Mouse (Mus musculus): ENCODE measurements around the gene Gpr27.
A peak's percentile ranks its signal among the peaks of the same experiment; 100 is the strongest.

The Gpr27 gene

DNA sequence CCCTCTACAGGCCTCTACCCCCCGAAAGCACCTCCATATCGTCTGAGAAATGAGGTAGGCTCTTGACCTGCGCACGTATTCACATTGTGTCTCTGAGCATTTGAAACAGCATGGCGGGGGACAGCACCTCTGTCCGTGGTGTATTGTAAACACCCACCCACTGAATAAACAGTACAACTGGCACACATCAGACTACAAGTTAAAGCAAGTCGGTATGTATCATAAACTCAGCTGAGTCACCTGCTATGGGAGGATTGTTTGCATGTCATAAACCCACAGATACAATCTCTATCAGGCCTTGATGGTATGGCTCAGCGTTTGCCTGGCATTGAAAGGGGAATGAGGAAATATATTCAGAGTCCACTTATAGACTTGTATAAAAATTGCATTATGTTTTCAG, 15.2 kb upstream of the Gpr27 start:
- DNase-seq (ENCODE audit: low spot score), result no peak

DNA sequence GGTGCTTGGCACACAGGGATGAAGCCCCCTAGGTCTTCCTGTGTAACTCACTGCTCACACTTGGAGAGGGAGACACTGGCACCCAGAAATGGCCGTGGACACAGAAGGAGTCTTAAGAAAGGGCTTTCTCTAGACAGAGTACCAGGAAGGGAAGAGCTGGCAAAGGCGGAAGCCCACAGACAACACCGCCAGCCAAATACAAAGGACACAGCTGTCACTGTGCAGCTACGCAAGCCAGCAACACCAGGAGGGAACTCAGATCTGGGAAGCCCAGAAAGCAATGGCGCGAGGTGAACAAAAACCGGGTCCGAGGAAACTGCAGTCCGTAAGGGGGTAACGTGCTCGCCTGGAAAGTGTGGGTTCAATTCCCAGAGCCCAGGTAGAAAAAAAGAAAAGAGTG, 14.4 kb upstream of the Gpr27 start:
- DNase-seq (ENCODE audit: low spot score), result no peak

DNA sequence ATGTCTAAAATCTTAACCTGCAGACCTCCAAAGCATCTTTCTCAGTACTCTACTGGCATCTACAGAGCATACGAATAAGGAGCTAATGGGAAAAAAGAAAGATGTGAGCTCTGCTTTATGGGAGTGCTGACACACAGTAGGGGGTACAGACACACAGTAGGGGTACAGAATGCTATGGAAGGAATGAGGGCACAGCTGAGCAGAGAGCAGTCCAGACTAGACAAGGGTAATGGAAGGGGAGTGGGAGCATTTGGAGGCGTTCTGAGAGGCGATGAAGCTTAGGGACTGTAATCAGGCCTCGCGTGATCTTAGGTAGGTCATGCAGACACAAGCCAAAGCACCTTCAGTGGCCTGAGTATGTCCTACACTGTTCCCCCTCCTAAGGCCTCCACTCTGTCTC, 8.5 kb upstream of the Gpr27 start:
- DNase-seq (ENCODE audit: low spot score), result no peak

DNA sequence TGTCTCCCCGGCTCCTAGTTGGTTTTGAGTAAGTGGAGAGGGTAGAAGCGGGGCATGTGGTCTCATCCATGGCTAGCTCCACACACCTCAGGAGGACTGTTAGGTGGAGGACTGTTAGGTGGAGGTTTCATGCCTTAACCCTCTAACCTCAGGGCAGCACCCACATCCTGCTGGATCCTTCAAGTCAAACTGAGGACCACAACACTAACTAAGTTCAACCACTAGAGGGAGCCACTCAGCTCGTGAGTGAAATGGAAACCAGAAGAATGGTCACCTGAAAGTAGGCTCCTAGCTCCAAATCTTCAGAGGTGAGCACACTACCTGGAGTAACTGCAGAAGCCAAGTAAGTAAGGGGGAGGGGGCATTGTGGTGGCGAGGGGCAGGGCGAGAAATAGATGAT, 7.6 kb upstream of the Gpr27 start:
- DNase-seq (ENCODE audit: low spot score), result no peak

DNA sequence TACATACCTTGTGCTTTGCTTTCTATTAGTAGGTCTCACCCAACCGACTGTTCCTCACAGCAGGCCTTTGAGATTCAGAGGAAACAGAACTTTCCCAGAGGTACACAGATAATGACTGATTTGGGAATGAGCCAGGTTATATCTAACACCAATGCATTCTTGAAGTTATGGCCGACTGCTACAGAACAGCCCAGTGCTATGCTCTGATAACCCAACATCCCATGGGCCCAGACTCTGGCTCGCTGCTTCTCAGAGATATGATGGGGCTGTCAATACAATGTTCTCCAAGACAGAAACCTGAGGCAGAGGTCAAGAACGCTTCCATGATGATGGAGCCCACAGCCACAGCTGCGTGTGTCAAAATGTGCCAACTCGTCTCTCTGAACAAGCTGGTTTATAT, 4.0 kb upstream of the Gpr27 start:
- no peak for DNase-seq (ENCODE audit: low spot score)

DNA sequence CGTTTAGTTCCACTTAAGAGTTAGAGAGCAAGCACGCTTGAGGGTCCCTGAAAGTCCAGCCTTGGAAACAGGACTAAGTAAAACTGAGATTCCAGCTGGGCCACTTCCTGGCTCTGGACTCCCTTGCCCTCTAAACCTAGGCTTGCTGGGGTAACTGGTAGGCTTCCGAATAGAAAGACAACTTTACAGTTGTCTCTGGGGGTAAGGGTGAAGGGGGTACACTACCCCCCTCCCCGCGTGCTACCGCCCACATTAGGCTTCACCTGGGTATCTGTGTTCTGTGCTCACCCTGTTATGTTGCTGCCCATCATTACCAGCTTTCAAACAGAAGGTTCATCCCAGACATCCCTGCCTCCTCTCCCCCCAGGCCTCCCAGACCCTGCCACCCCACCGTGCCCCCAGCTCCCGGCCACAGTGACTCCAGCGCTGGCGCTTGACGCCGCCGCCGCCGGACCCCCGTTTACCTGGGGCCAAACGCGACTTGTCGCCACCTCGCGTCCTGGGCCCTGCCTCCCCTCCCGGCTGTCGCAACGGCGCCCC, 743 bp upstream of the Gpr27 start:
- DNase-seq (ENCODE audit: low spot score), result no peak

DNA sequence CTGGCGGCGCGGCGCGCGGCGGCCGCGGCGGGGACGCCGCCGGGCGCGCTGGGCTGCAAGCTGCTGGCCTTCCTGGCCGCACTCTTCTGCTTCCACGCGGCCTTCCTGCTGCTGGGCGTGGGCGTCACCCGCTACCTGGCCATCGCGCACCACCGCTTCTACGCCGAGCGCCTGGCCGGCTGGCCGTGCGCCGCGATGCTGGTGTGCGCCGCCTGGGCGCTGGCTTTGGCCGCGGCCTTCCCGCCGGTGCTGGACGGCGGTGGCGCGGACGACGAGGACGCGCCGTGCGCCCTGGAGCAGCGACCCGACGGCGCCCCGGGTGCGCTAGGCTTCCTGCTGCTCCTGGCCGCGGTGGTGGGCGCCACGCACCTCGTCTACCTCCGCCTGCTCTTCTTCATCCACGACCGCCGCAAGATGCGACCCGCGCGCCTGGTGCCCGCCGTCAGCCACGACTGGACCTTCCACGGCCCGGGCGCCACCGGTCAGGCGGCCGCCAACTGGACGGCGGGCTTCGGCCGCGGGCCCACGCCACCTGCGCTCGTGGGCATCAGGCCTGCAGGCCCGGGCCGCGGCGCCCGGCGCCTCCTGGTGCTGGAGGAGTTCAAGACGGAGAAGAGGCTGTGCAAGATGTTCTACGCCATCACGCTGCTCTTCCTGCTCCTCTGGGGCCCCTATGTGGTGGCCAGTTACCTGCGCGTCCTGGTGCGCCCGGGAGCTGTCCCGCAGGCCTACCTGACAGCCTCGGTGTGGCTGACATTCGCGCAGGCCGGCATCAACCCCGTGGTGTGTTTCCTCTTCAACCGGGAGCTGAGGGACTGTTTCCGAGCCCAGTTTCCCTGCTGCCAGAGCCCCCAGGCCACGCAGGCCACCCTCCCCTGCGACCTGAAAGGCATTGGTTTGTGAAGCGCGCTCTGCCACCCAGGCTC, 700 bp downstream of the Gpr27 start:
- DNase-seq (ENCODE audit: low spot score), result peak; percentile 14

DNA sequence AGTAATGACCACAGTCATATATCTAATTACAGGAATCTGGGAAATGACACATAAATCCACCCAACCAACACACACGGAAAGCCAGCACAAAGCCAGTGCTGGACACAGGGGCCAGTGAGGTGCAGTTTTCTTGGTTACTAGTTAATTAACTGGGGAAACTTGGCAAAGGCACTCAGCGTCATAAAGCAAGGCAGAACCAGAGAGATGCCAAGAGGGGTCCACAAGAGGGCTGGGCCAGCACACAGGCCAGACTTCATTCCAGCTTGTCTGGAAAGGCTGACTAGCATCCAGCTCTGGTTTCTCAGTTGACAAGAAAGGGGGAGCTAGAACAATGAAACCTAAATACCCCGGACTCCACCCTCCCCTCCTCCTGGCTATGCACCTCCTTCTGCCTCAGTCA, 8.0 kb downstream of the Gpr27 start:
- DNase-seq (ENCODE audit: low spot score), result no peak

DNA sequence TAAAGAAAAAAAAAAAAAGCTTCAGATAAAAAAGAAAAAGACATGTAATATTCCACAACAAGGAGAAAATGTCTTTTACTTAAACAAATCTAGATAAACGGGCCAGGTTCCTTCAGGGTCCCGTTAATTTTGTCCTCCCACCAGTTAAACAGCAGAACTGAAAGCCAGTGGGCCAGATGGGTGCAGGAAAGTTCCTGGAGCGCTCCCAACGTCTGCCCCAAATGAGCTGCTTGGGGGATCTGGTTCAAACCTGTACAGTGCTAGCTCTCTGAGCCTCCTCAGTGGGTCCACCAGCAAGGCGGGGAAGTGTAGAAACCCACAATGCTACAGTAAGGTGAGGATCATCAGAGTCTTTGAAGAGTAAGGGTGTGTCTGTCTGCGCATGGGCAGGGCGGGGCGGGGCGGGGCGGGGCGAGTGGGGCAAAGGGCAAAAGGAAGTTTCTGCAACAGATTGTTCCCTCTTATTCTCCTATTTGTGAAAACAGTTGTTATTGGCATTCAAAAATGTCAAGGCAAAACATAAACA, 19.2 kb downstream of the Gpr27 start:
- DNase-seq (ENCODE audit: low spot score), result no peak

DNA sequence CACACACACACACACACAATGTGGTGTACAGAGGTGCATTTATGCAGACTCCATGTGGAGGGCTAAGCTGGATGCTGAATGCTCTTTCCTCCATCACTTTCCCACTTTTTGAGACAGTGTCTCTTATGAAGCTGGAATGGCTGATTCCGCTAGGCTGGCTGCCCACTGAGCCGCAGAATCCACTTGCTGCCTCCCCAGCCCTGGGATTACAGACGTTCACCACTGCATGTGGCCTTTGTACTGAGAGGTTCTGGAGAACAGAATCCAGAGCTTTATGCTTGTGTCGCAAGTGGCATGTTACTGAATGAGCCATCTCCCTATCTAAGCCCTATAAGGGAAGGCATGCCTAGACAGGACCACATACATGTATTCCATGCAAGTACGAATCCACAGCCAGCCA, 20.8 kb downstream of the Gpr27 start:
- DNase-seq (ENCODE audit: low spot score), result no peak

DNA sequence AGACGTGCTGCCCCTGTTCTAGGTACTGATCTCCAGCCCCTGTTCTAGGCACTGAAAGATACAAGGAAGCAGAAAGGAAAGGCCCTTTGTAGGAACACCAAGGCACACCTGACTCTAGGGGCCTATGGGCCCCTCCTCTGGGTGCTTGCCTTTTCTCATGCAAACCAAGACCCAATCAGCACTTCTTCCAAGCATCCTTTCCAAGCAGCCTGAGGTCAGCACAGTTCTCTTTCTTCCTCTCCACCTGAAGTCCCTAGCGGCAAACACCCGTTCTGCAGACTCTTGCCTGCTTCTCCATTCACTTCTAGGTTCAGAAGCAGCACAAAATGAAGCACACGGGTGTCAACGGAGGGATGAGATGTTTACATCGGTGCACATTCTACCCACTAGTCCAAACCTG, 22.7 kb downstream of the Gpr27 start:
- DNase-seq (ENCODE audit: low spot score), result no peak

DNA sequence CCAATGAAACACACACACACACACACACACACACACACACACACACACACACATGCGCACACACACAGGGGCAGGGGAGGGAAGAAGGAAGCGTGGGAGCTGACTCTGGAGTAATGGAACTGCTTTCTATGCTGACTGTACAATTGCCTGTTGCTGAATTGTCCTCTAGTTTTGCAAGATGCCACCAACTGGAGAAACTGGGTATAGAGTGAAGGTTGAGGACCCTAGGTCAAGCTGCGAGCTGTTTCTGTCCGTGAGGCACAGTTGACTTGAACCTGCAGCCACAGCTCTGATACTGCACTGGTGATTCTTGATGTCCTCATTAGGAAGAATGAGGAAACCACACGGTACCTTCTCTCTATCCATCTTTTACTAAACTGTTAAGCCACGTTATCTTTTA, 23.4 kb downstream of the Gpr27 start:
- DNase-seq (ENCODE audit: low spot score), result no peak

DNA sequence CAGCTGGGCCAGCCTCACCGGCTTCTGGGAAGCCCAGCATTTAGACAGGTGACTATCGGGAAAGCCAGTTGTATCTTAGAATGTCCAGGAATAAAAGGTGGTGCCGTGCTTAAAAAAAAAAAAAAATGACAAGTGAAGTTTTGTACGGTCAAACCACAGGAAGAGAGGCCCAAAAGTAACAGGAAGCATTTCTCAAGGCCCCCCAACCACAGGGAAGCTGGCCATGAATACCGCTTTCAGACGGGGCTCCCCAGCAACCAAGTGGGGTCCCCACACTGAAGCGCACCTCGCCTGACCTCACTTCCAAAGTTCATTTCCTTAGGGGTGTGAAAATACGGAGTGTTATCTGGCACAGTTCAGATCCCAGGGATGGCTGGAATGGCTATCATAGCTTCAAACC, 28.6 kb downstream of the Gpr27 start:
- DNase-seq (ENCODE audit: low spot score), result no peak

DNA sequence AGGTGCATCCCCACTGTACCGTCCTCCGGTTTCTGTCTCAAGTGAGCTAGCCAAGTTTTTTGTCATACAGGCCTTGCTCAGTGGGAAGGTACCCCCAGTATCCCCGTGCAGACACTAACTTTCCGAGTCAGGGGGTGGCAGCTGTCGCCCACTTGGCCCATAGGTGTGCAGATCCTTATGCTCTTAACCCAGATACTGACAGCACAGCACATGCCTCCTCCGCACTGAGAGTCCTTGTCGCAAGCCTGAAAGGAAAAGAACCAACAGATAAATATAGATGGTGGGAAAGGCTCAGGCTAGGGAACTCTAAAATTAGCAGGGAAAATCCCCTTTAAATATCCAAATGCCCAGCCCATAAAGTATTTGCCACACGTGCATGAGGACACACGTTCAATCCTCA, 29.9 kb downstream of the Gpr27 start:
- no peak for DNase-seq (ENCODE audit: low spot score)

DNA sequence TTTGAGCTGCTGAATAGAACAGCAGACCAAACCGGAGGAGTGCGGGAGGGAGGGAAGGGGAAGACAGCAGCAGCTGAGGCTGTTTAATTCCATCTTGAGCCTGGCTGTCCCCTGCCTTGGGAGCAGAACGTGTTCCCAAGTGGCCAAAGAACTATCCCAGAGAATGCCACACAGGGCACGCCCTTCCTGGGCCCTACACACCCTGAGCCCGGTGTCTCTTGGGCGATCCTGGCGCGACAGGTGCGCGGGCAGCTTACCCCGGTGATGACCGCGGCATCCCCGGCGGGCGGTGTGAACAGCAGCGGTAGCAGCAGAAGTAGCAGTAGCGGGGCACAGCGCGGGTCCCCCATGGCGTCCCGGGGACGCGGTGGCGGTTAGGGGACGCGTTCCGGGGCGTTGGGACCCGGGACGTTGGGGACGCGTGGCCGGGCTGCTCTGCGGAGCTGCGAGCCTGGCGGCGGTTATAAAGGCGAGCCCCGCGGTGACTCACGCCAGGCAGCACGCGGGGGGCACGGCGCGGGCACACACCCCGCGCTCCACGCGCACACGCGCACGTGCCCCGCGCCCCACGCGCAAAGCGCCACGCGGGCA, 33.6 kb downstream of the Gpr27 start, which contains the start of gene Prok2:
Prok2 (minus strand) TSS at position 422 of the 591 bp plus-strand sequence.
- peak; percentile 14 for DNase-seq (ENCODE audit: low spot score)

DNA sequence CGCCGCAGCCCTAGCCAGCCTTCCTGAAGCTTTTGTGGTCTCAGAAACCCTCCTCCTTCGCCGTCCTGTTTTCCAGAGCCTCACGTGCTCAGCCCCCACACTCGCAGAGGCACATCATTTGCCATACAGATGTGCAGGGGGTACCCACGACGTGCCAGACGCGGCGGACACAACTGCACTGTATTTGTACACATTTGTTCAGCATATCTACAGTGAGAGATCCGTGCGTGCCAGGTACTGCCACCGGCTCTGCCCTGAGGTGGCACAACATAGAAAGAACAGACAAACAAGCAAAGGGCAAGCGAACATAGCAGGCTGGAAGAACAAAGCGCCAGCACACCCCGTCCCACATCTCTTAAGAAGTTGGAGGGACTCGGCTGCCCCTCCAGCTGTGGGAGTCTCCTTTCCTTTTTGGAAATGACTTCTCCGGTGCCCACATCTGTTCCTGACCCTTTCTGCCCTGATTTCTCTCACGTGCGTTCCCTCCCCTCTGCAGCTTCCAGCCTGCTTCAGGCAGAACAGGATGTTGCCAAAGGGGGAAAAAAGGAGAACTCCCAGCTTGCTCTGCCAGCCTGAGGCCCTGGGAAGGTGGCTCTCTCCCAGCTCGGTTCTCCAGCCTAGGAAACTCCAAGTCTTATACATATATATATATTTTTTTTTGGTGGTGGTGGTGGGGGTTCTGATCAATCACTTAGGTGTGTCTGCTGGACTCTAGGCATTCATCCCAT, 34.3 kb downstream of the Gpr27 start:
- no peak for DNase-seq (ENCODE audit: low spot score)

DNA sequence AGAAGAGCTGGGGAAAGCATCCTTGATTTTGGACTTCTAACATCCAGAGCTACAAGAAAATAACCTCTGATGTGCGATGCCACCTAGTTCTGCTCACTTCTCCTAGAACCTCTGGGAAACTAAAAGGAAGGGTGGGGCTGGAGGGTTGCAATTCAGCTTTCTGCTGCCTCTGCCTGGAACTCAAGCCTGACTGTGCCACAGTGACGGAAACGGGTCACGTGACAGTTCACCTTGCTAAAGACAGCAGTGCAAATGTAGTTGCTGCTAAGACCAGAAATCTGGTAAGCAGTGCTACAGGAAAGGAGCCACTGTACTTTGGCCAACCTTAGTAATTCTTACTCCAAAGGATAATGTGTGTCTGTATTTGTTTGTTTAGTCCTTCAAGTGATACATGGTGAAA, 37.4 kb downstream of the Gpr27 start:
- no peak for DNase-seq (ENCODE audit: low spot score)

DNA sequence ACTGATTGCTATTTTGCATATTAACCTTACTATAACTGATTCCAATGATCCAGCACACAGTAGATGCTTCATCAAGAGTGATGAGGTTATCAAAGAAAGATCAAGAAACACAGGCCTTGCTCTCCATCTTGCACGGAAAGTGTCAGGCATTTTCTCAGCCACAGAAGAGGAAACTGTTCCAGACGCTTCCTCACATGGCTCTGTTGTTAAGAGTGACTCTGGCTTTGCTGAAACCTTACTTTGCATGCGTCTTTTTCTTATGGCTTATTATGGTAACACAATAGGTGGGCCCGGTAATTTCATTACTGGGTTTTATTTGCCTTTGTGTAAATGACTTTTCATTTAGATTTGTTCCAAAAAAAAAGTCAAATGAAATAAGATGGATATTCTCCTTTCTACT, 39.4 kb downstream of the Gpr27 start:
- no peak for DNase-seq (ENCODE audit: low spot score)

DNA sequence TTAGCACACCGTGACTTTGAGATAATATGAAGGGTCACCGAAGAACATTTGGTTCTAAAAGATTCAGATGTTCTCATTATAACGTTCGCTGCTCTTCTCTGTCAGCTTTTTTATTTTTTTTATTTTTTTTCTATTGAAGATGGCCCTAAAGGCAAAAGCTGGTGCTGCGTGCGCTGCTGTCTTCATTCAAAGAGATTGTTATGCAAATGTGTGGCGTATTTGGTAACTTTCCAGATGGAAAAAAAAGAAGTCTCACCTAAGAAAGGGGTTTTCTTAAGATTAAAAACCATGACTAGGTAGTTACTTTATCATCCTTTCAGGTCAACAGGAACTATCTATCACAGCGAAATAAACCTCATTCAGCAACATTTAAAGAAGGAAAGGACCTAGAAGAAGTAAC, 40.2 kb downstream of the Gpr27 start:
- no peak for DNase-seq (ENCODE audit: low spot score)

DNA sequence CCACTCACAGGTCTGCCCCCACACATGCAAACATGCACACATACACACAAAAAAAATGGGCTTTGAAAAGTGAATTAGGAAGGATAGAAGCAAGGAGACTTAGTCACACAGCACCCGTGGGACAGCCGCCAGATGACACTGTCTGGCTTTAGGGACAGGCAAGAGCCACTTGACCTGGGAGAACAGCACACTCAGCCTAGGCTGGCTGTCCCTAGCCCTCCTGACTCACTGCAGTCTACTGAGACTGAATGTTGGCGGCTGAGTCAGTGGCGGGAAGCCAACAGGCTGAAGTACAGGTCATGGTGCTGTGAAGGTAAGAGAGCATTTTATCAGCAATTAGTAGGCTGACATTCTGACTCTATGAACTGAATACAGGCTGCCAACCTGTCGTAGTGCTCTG, 42.2 kb downstream of the Gpr27 start:
- DNase-seq (ENCODE audit: low spot score), result no peak

DNA sequence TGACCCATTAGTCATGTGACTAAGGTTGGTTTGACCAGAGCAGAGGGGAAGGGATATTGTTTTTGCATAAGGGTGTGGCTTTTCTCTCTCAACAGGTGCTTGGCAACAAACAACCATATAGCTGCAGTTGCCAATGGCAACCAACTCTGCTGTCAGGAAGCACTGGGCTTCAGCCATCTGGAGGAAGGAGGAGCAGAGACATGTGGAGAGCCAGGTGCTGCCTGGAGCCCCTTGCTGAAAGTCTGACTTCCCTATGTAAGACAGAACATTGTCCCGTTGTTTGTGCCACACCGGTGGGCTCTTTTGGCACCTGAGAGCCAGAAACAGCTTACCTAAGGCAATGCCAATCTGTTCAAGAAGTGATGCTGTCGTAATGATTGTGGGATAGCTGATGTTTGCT, 50.4 kb downstream of the Gpr27 start:
- no peak for DNase-seq (ENCODE audit: low spot score)
